In genomic region chr17:29172062-29172461, GRCm38 (mm10) we compare ENCODE assay signal across 9 mouse cellular contexts. TPM values are rescaled to one million over a fixed set of nuclear protein-coding genes. Genes with fewer than 3 reads are reported as not detected.
DNase-seq lines count a peak whose midpoint lies in the region; ATAC-seq and TF ChIP-seq lines count a peak whose summit lies in the region.
"Had no signal": no experiment of that assay in that cellular context is flagged by ENCODE, and none has a peak within 500 bp of the region (broad histone marks: within the 10 kb centered on the region; RNA-seq: fewer than 3 reads in every experiment).

No protein-coding gene starts in this region.

- no peak overlapping the region for H3K27ac ChIP-seq in liver, embryonic 13.5 days
- no peak overlapping the region for H3K27ac ChIP-seq in forebrain, postnatal 0 days (ENCODE audit: low read depth, low read length)

- 9% methylated on average over 10 of the region's 10 CpGs for WGBS in liver, embryonic 13.5 days (ENCODE audit: insufficient replicate concordance)
- WGBS in forebrain, postnatal 0 days = 65% methylated on average over 10 of the region's 10 CpGs

- no peak for TF ChIP-seq CTCF in E14TG2a.4 (conservative IDR thresholded peaks at IDR 0.05; ENCODE audit: low read length)
- no peak for TF ChIP-seq CTCF in forebrain, postnatal 0 days (IDR thresholded peaks at IDR 0.05; ENCODE audit: low read depth)

- peak; percentile 90 for DNase-seq in 416B (ENCODE audit: low read depth)
- DNase-seq in liver, embryonic 13.5 days = peak; percentile 36
- DNase-seq in right cerebral cortex, postnatal 36 days (ENCODE audit: low spot score in 2 of 2) = no peak
- DNase-seq in cerebellum, postnatal 25 days = no peak
- no peak for DNase-seq in forebrain, postnatal 0 days
- DNase-seq in ovary, postnatal 10 days (ENCODE audit: low spot score) = no peak
- DNase-seq: gastrocnemius, postnatal 36 days had no signal

- no peak for ATAC-seq in liver, embryonic 13.5 days (ENCODE audit: low read depth)
- ATAC-seq in neutrophil, adult 5-6 weeks (ENCODE audit: extremely low read depth, insufficient number of reproducible peaks, low FRiP score, poor library complexity, severe bottlenecking) = peak; percentile 47
- ATAC-seq in forebrain, postnatal 0 days = no peak

- peak overlapping the region; percentile 0; the same call in 1 of the 2 replicates for H3K9ac ChIP-seq in liver, embryonic 13.5 days
- no peak overlapping the region for H3K9ac ChIP-seq in forebrain, postnatal 0 days

- H3K36me3 ChIP-seq in E14TG2a.4 (ENCODE audit: insufficient read depth, low read length) = no peaks in the 10 kb centered on the region
- no peaks in the 10 kb centered on the region for H3K36me3 ChIP-seq in liver, embryonic 13.5 days
- peaks cover 3% of the 10 kb centered on the region; the same call in 1 of the 2 replicates for H3K36me3 ChIP-seq in forebrain, postnatal 0 days (ENCODE audit: insufficient read depth)

- peak overlapping the region; percentile 30; the same call in 1 of the 2 replicates for H3K4me3 ChIP-seq in E14TG2a.4 (replicated peaks; ENCODE audit: low read length)
- no peak overlapping the region for H3K4me3 ChIP-seq in liver, embryonic 13.5 days (replicated peaks)
- no peak overlapping the region for H3K4me3 ChIP-seq in forebrain, postnatal 0 days (ENCODE audit: low read depth, low read length)

- H3K4me2 ChIP-seq in liver, embryonic 13.5 days = peak overlapping the region; percentile 21; the same call in 1 of the 2 replicates
- no peak overlapping the region for H3K4me2 ChIP-seq in forebrain, postnatal 0 days (ENCODE audit: low read depth)

- H3K9me3 ChIP-seq in E14TG2a.4 (ENCODE audit: low read length) = no peaks in the 10 kb centered on the region
- no peaks in the 10 kb centered on the region for H3K9me3 ChIP-seq in liver, embryonic 13.5 days (replicated peaks)
- no peaks in the 10 kb centered on the region for H3K9me3 ChIP-seq in forebrain, postnatal 0 days (ENCODE audit: low read length)

- no peaks in the 10 kb centered on the region for H3K27me3 ChIP-seq in E14TG2a.4 (ENCODE audit: insufficient read depth, low read length)
- H3K27me3 ChIP-seq in liver, embryonic 13.5 days = no peaks in the 10 kb centered on the region
- H3K27me3 ChIP-seq in forebrain, postnatal 0 days (ENCODE audit: insufficient read depth, low read length) = no peaks in the 10 kb centered on the region

- peaks cover 66% of the 10 kb centered on the region for H3K4me1 ChIP-seq in E14TG2a.4 (replicated peaks; ENCODE audit: low read depth, low read length)
- H3K4me1 ChIP-seq in liver, embryonic 13.5 days (replicated peaks) = peaks cover 12% of the 10 kb centered on the region
- H3K4me1 ChIP-seq in forebrain, postnatal 0 days (ENCODE audit: insufficient read depth) = peaks cover 10% of the 10 kb centered on the region; the same call in 1 of the 2 replicates

RNA-seq across cellular contexts. Expression of gene Rab44, which starts 58.1 kb away (rescaled TPM):
- 4.4 and 5.3 TPM in 2 replicates for polyA plus RNA-seq in liver, embryonic 13.5 days (2015; fragmentation: Nextera tagmentation; extraction: Ambion mirVana)
- total RNA-seq in neutrophil, adult 5-6 weeks (2017) = 92.5 and 114 TPM in 2 replicates
- total RNA-seq in forebrain, postnatal 0 days (2014; rRNA removed) = not detected in 2 replicates
- polyA plus RNA-seq in forebrain, postnatal 0 days (2015; fragmentation: Nextera tagmentation; extraction: Ambion mirVana) = 0.13 TPM in 1 of 2 replicates, not detected in the other

Comparison
In these comparisons a context has a peak if more than half of its experiments do, and no peak if none do; other contexts are left out.
1. DNase-seq: peak in 416B (single experiment) and liver, embryonic 13.5 days (single experiment); none in right cerebral cortex, postnatal 36 days (0 of 2), cerebellum, postnatal 25 days (0 of 2), forebrain, postnatal 0 days (single experiment) and ovary, postnatal 10 days (single experiment).
2. RNA of gene Rab44, which starts 58.1 kb away (total RNA-seq): 92.5 to 114 TPM in neutrophil, adult 5-6 weeks; not detected in forebrain, postnatal 0 days; every median in the first group is over 10 times any median in the second.